Mouse (Mus musculus): ENCODE results near the gene Ccdc148. TPM values are rescaled to one million over a fixed set of nuclear protein-coding genes. Genes with fewer than 3 reads are reported as not detected.

Ccdc148 gene
- polyA plus RNA-seq, 1 experiment: not detected

DNA sequence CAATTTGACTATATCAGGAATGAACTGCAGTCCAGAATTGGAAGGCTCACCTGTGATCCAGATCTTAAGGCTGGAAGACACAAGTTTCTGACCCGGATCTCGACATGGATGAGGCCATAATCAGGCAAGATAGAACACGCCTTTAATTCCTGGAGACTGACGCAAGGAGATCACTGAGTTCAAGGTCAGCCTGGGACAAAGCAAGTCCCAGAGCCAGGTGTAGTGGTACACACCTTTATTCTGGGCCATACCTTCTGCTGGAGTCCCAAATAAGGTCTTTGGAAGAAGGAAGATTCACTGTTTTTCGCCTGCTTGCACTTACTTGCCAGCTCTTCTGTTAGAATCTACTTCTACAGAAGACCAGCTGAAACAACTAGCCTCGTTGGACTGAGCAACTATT lies 26.5 kb upstream of the Ccdc148 start:
- H3K4me3 ChIP-seq (ENCODE audit: insufficient read depth, low read depth, low read length): no peak overlapping the region
- H3K27ac ChIP-seq (replicated peaks; ENCODE audit: low read depth, low read length): no peak overlapping the region
- peaks cover 25% of the 10 kb centered on the region for H3K4me1 ChIP-seq (ENCODE audit: control insufficient read depth, insufficient read depth, insufficient read length, low read length)

- Histone ChIP-seq H3K27ac (replicated peaks; ENCODE audit: low read depth, low read length) (no peak overlapping the region), H3K4me3 (ENCODE audit: insufficient read depth, low read depth, low read length) (no peak overlapping the region)
These were observed 25.6 kb upstream of the Ccdc148 start for GRCm38 (mm10) chr2:59186122-59186521.

DNA sequence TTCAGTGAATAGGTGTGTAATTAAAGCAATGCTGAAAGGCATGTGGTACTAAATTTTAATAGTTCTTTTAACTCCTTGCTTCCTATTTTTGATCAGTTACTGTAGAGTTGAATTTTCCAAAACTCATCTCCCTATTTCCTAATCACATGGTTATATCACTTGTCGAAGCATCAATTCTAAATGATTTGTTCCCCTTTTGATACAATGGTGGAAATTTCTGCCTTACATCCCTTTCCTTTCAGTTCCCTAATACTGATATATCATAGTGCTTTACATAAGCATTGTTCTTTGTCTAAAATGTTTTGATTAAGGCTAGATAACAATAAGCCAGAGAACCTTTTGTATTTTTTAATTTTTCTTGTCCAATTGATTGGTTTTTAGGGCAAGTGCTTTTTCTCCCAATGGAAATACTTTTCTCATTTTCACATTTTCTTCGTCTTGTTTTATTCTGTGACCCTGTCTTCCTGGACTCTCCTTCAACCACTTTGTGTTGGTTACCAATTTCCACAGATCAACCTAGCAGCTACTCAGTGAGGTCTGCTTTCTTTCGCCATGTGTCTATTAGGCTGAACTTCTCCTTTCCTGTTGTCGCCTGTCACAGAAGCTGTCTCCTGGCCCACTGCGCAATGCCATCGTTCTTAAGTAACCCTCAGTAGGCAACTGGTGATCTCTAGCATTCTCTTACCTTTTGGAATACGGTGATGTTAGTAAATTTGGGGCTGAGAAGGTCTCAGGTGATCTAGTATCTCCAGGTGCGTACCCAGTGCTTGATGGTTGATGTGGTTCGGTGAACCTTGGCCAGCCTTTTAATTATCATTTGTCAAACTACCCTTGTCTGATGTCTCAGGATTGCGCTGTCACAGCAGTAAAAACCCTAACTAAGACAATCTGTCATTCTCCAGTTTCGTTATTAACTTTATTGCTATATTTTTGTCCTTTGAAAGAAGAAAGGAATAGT lies 23.9 kb upstream of the Ccdc148 start:
- Histone ChIP-seq H3K27ac (replicated peaks; ENCODE audit: low read depth, low read length) (no peak overlapping the region), H3K4me3 (ENCODE audit: insufficient read depth, low read depth, low read length) (no peak overlapping the region), H3K4me1 (ENCODE audit: control insufficient read depth, insufficient read depth, insufficient read length, low read length) (peaks cover 19% of the 10 kb centered on the region)

More at GRCm38 (mm10) chr2:59186122-59186521, 25.6 kb upstream of the Ccdc148 start:
- H3K4me1 ChIP-seq (ENCODE audit: control insufficient read depth, insufficient read depth, insufficient read length, low read length): peaks cover 25% of the 10 kb centered on the region

DNA sequence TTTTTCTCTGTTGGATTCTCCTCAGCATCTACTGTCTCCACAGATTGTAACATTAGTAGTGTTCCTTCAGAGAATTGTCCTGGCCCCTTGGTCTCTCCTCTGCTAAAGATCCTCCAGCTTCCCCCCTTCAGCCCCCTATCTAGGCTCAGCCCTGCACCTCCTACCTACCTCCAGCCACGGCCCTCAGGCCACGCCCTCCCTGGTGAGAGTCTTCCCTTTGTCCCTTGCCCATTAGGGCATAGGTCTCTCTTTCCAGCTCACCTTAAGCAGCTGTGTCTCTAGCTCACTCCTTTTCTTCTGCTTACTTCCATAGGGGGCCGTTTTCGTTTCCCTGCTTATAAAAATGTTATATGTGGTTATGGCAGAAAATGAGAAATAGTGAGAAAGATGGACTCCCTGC lies 23.1 kb upstream of the Ccdc148 start:
- Histone ChIP-seq H3K4me1 (ENCODE audit: control insufficient read depth, insufficient read depth, insufficient read length, low read length) (peaks cover 24% of the 10 kb centered on the region), H3K4me3 (ENCODE audit: insufficient read depth, low read depth, low read length) (no peak overlapping the region), H3K27ac (replicated peaks; ENCODE audit: low read depth, low read length) (no peak overlapping the region)

- H3K27ac ChIP-seq (replicated peaks; ENCODE audit: low read depth, low read length): no peak overlapping the region
- H3K4me1 ChIP-seq (ENCODE audit: control insufficient read depth, insufficient read depth, insufficient read length, low read length): peaks cover 23% of the 10 kb centered on the region
- H3K4me3 ChIP-seq (ENCODE audit: insufficient read depth, low read depth, low read length): no peak overlapping the region
These were observed 21.0 kb upstream of the Ccdc148 start for GRCm38 (mm10) chr2:59181321-59182113.

GRCm38 (mm10) chr2:59179487-59179886 lies 19.0 kb upstream of the Ccdc148 start:
- peaks cover 23% of the 10 kb centered on the region for H3K4me1 ChIP-seq (ENCODE audit: control insufficient read depth, insufficient read depth, insufficient read length, low read length)
- no peak overlapping the region for H3K27ac ChIP-seq (replicated peaks; ENCODE audit: low read depth, low read length)
- H3K4me3 ChIP-seq (ENCODE audit: insufficient read depth, low read depth, low read length): no peak overlapping the region

- Histone ChIP-seq H3K27ac (replicated peaks; ENCODE audit: low read depth, low read length) (no peak overlapping the region), H3K4me1 (ENCODE audit: control insufficient read depth, insufficient read depth, insufficient read length, low read length) (peaks cover 23% of the 10 kb centered on the region), H3K4me3 (ENCODE audit: insufficient read depth, low read depth, low read length) (no peak overlapping the region)
These were observed 18.5 kb upstream of the Ccdc148 start for GRCm38 (mm10) chr2:59178960-59179359.

GRCm38 (mm10) chr2:59178191-59178590 lies 17.7 kb upstream of the Ccdc148 start:
- H3K4me3 ChIP-seq (ENCODE audit: insufficient read depth, low read depth, low read length): no peak overlapping the region
- H3K4me1 ChIP-seq (ENCODE audit: control insufficient read depth, insufficient read depth, insufficient read length, low read length): peaks cover 20% of the 10 kb centered on the region
- H3K27ac ChIP-seq (replicated peaks; ENCODE audit: low read depth, low read length): no peak overlapping the region

DNA sequence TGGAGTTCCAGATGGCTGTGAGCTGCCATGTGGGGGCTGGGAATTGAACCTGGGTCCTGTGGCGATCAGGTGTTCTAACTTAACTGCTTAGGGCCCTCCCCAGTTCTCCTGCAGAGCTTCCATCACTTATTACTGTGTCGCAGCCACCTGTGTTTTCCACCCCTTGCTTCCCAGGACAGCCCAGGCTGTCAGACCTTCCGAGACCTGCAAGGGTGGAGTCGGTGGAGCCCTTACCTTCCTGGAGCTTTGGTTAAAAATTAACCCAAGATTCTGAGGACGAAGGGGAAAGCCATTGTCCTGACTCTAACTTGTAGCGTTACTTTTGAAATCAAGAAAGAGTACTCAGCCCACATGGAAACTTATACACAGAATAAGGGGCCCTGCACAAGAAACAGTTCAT lies 15.4 kb upstream of the Ccdc148 start:
- H3K4me3 ChIP-seq (ENCODE audit: insufficient read depth, low read depth, low read length): no peak overlapping the region
- H3K4me1 ChIP-seq (ENCODE audit: control insufficient read depth, insufficient read depth, insufficient read length, low read length): peaks cover 23% of the 10 kb centered on the region
- H3K27ac ChIP-seq (replicated peaks; ENCODE audit: low read depth, low read length): no peak overlapping the region

DNA sequence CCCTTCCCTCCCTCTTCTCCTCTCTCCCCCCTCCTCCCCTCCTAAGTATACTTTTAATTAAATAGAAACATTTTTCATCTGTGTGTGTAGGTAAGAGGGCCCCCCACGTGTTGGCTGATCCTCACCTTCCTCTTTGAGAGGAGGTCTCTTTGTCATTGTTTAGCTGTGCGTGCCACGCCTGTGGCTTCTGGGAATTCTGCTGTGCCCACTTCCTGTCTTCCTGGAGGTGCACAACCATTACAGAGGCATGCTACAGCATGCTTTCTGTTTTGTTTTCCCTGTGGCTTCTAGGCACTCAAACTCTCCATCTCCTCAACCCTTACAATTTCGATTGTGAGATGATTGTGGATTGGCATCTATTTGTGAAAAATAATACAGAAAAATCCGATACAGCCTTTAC lies 11.1 kb upstream of the Ccdc148 start:
- Histone ChIP-seq H3K4me3 (ENCODE audit: insufficient read depth, low read depth, low read length) (no peak overlapping the region), H3K27ac (replicated peaks; ENCODE audit: low read depth, low read length) (no peak overlapping the region)

GRCm38 (mm10) chr2:59170593-59170992 lies 10.1 kb upstream of the Ccdc148 start:
- Histone ChIP-seq H3K27ac (replicated peaks; ENCODE audit: low read depth, low read length) (no peak overlapping the region), H3K4me3 (ENCODE audit: insufficient read depth, low read depth, low read length) (no peak overlapping the region), H3K4me1 (ENCODE audit: control insufficient read depth, insufficient read depth, insufficient read length, low read length) (peaks cover 19% of the 10 kb centered on the region; the same call in 1 of the 2 replicates)

More for the DNA sequence above, 11.1 kb upstream of the Ccdc148 start:
- peaks cover 19% of the 10 kb centered on the region; the same call in 1 of the 2 replicates for H3K4me1 ChIP-seq (ENCODE audit: control insufficient read depth, insufficient read depth, insufficient read length, low read length)

DNA sequence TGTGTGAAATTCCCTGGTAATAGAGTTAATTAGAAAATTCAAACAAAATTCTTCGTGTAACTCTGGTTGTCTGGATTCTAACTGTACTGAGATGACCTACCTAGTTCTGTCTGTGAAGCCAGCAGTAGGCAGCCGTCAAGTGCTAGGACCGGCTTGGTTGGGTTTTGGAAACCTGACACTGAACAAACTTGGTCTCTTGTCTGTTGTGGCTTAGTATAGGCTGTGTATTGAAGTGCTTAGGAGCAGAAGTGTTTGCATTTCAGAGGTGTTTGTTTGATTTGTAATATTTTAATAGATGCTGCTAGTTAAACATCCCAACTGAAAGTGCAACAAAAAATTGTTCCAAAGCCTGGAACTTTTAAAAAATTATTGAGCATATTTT lies 9.7 kb upstream of the Ccdc148 start:
- Histone ChIP-seq H3K4me1 (ENCODE audit: control insufficient read depth, insufficient read depth, insufficient read length, low read length) (peaks cover 19% of the 10 kb centered on the region; the same call in 1 of the 2 replicates), H3K27ac (replicated peaks; ENCODE audit: low read depth, low read length) (no peak overlapping the region), H3K4me3 (ENCODE audit: insufficient read depth, low read depth, low read length) (no peak overlapping the region)

DNA sequence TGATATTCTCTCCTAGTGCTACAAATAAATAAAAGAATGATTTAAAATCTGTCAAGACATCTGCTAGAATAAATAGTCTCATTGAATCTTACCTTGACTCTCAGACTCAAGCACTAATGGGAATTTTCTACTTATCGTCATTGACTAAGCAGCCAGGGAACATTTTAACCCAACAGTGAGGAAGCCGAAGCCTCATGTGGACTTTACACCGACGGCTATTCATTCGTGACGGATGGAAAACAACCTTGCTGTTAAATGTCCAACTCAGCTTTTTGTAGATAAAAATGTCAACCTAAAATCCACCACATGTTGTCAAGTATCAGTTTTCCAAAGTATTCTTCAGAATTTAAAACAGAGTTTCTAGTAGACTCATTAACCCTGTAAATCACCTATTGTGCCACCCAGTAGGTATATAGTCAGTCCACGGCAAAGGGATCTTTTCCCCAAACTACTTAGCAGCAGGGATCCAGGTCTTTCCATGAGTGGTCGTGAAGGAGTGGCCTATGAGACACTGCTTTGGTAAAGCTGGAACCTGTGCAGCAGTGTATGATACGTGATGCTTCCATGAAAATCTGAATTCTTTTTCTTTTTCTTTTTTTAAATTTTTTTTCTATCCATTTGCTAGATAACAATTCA lies 9.2 kb upstream of the Ccdc148 start:
- H3K27ac ChIP-seq (replicated peaks; ENCODE audit: low read depth, low read length): no peak overlapping the region
- H3K4me3 ChIP-seq (ENCODE audit: insufficient read depth, low read depth, low read length): no peak overlapping the region
- H3K4me1 ChIP-seq (ENCODE audit: control insufficient read depth, insufficient read depth, insufficient read length, low read length): peaks cover 19% of the 10 kb centered on the region; the same call in 1 of the 2 replicates

DNA sequence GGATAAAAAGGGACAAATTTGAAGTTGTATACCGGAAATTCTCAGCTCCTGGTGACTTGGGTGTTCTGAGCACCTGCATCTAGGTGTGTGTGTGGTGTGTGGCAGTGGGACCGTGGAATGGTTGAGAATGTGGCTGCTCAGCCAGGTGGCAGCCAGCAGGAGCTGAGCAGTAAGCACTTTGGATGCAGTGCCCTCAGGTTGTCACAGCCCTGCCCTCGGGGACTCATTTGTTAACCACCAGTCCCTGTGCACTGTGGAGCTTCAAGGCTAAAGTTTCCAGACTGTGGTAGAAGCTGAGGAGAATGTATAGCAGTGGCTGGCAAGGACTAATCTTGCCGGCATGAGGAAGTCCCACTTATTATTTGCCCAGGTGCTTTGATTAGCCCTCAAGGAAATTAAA lies 7.3 kb upstream of the Ccdc148 start:
- no peak overlapping the region for H3K4me3 ChIP-seq (ENCODE audit: insufficient read depth, low read depth, low read length)
- no peak overlapping the region for H3K27ac ChIP-seq (replicated peaks; ENCODE audit: low read depth, low read length)
- peaks cover 19% of the 10 kb centered on the region; the same call in 1 of the 2 replicates for H3K4me1 ChIP-seq (ENCODE audit: control insufficient read depth, insufficient read depth, insufficient read length, low read length)

DNA sequence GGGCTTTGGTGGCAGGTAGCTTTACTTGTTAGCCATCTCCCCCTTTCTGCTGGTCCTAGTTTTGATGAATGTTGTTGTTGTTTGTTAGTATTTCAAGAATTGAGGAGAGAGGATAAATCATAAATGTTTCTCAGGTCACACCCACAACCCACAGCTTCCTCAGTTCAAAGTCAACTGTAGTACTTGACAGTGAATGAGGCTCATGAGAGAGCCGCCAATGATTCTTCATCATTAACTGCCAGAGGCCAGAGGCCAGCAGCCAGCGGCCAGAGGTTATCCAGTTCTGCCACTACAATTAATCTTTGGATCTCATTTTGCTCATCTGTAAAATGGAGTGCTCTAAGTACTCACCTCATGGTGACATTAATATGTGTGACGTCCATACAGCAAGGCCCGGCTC lies 6.5 kb upstream of the Ccdc148 start:
- Histone ChIP-seq H3K4me3 (ENCODE audit: insufficient read depth, low read depth, low read length) (no peak overlapping the region), H3K4me1 (ENCODE audit: control insufficient read depth, insufficient read depth, insufficient read length, low read length) (peaks cover 16% of the 10 kb centered on the region; the same call in 1 of the 2 replicates), H3K27ac (replicated peaks; ENCODE audit: low read depth, low read length) (no peak overlapping the region)

All from brown adipose tissue, adult 24 weeks (tissue).